Mouse (Mus musculus): ENCODE data around the gene Atl2.

The Atl2 gene

GRCm38 (mm10) chr17:79825241-79826030 is 70.5 kb downstream of the Atl2 start:
- in situ Hi-C loops (cut with MboI; ENCODE audit: low sequenced_read_pairs): loop anchor here (25.0 kb wide), 2 partner anchors 163 to 713 kb away; no protein-coding TSS in a partner anchor

GRCm38 (mm10) chr17:79824406-79824805 is 71.5 kb downstream of the Atl2 start:
- in situ Hi-C loops (cut with MboI; ENCODE audit: low sequenced_read_pairs): no loop called here

GRCm38 (mm10) chr17:79818884-79819283 is 77.0 kb downstream of the Atl2 start:
- in situ Hi-C loops (cut with MboI; ENCODE audit: low sequenced_read_pairs): no loop called here

GRCm38 (mm10) chr17:79817995-79818394 is 77.9 kb downstream of the Atl2 start:
- in situ Hi-C loops (cut with MboI; ENCODE audit: low sequenced_read_pairs): no loop called here

- in situ Hi-C loops (cut with MboI; ENCODE audit: low sequenced_read_pairs): no loop called here
These were observed 78.4 kb downstream of the Atl2 start for GRCm38 (mm10) chr17:79817551-79817950.

GRCm38 (mm10) chr17:79816896-79817295 is 79.0 kb downstream of the Atl2 start:
- in situ Hi-C loops (cut with MboI; ENCODE audit: low sequenced_read_pairs): no loop called here

- in situ Hi-C loops (cut with MboI; ENCODE audit: low sequenced_read_pairs): no loop called here
These were observed 85.5 kb downstream of the Atl2 start for GRCm38 (mm10) chr17:79810421-79810820.

- in situ Hi-C loops (cut with MboI; ENCODE audit: low sequenced_read_pairs): no loop called here
These were observed 86.2 kb downstream of the Atl2 start for GRCm38 (mm10) chr17:79809491-79810316.

- in situ Hi-C loops (cut with MboI; ENCODE audit: low sequenced_read_pairs): no loop called here
These were observed 88.5 kb downstream of the Atl2 start for GRCm38 (mm10) chr17:79807237-79807930.

- in situ Hi-C loops (cut with MboI; ENCODE audit: low sequenced_read_pairs): no loop called here
These were observed 91.2 kb downstream of the Atl2 start for GRCm38 (mm10) chr17:79804747-79805146.

- in situ Hi-C loops (cut with MboI; ENCODE audit: low sequenced_read_pairs): no loop called here
These were observed 93.9 kb downstream of the Atl2 start for GRCm38 (mm10) chr17:79802056-79802455.

GRCm38 (mm10) chr17:79798831-79799230 is 97.1 kb downstream of the Atl2 start:
- in situ Hi-C loops (cut with MboI; ENCODE audit: low sequenced_read_pairs): no loop called here
